Mouse (Mus musculus): ENCODE measurements at regions not wholly inside any gene's neighbourhood (a gene's known extent, or its start where the extent isn't known, plus 50 kb on each side); places are given as distances from the start of the nearest gene placed in this dataset.

GRCm38 (mm10) chr15:25497743-25498142, 84.2 kb upstream of the Basp1 start:
- Histone ChIP-seq H3K36me3 (no peaks in the 10 kb centered on the region), H3K9ac (no peak overlapping the region), H3K27ac (no peak overlapping the region), H3K9me3 (no peaks in the 10 kb centered on the region), H3K27me3 (replicated peaks) (no peaks in the 10 kb centered on the region), H3K4me2 (replicated peaks) (no peak overlapping the region), H3K4me1 (replicated peaks) (no peaks in the 10 kb centered on the region), H3K4me3 (replicated peaks) (no peak overlapping the region)
- 67% methylated on average over 1 of the region's 1 CpGs for WGBS
- no peak for ATAC-seq

- Histone ChIP-seq H3K36me3 (no peaks in the 10 kb centered on the region), H3K4me3 (replicated peaks) (no peak overlapping the region), H3K4me1 (replicated peaks) (no peaks in the 10 kb centered on the region), H3K9ac (no peak overlapping the region), H3K9me3 (no peaks in the 10 kb centered on the region), H3K27me3 (replicated peaks) (no peaks in the 10 kb centered on the region), H3K27ac (no peak overlapping the region), H3K4me2 (replicated peaks) (no peak overlapping the region)
- WGBS, result 65% methylated on average over 2 of the region's 2 CpGs
- ATAC-seq, result no peak
Observed at GRCm38 (mm10) chr15:25498422-25498821, 84.9 kb upstream of the Basp1 start.

GRCm38 (mm10) chr15:25502513-25502912, 88.9 kb upstream of the Basp1 start:
- ATAC-seq, result no peak
- H3K4me3 ChIP-seq (replicated peaks), result no peak overlapping the region
- H3K27ac ChIP-seq, result no peak overlapping the region
- H3K9me3 ChIP-seq, result no peaks in the 10 kb centered on the region
- no peaks in the 10 kb centered on the region for H3K4me1 ChIP-seq (replicated peaks)
- no peaks in the 10 kb centered on the region for H3K27me3 ChIP-seq (replicated peaks)
- H3K36me3 ChIP-seq, result no peaks in the 10 kb centered on the region
- no peak overlapping the region for H3K9ac ChIP-seq
- no peak overlapping the region for H3K4me2 ChIP-seq (replicated peaks)
- WGBS, result 89% methylated on average over 5 of the region's 5 CpGs

GRCm38 (mm10) chr15:25503104-25503503, 89.5 kb upstream of the Basp1 start:
- no peaks in the 10 kb centered on the region for H3K27me3 ChIP-seq (replicated peaks)
- no peak overlapping the region for H3K27ac ChIP-seq
- WGBS, result 45% methylated on average over 6 of the region's 6 CpGs
- ATAC-seq, result no peak
- no peaks in the 10 kb centered on the region for H3K9me3 ChIP-seq
- H3K4me3 ChIP-seq (replicated peaks), result no peak overlapping the region
- no peak overlapping the region for H3K4me2 ChIP-seq (replicated peaks)
- no peaks in the 10 kb centered on the region for H3K36me3 ChIP-seq
- H3K4me1 ChIP-seq (replicated peaks), result no peaks in the 10 kb centered on the region
- H3K9ac ChIP-seq, result no peak overlapping the region

- Histone ChIP-seq H3K9me3 (no peaks in the 10 kb centered on the region), H3K27ac (no peak overlapping the region), H3K27me3 (replicated peaks) (no peaks in the 10 kb centered on the region), H3K4me3 (replicated peaks) (no peak overlapping the region), H3K4me1 (replicated peaks) (0 out of 2 replicates have a peak, but pooled peaks cover 3% of the 10 kb centered on the region), H3K4me2 (replicated peaks) (no peak overlapping the region), H3K36me3 (no peaks in the 10 kb centered on the region), H3K9ac (no peak overlapping the region)
- no peak for ATAC-seq
- 34% methylated on average over 7 of the region's 7 CpGs for WGBS
Observed at GRCm38 (mm10) chr15:25509139-25509538, 95.6 kb upstream of the Basp1 start.

GRCm38 (mm10) chr15:25509584-25509983, 96.0 kb upstream of the Basp1 start:
- no peaks in the 10 kb centered on the region for H3K9me3 ChIP-seq
- 0 out of 2 replicates have a peak, but pooled peaks cover 3% of the 10 kb centered on the region for H3K4me1 ChIP-seq (replicated peaks)
- no peak overlapping the region for H3K9ac ChIP-seq
- H3K27me3 ChIP-seq (replicated peaks), result no peaks in the 10 kb centered on the region
- no peak overlapping the region for H3K4me2 ChIP-seq (replicated peaks)
- no peaks in the 10 kb centered on the region for H3K36me3 ChIP-seq
- WGBS, result 66% methylated on average over 8 of the region's 8 CpGs
- no peak for ATAC-seq
- no peak overlapping the region for H3K4me3 ChIP-seq (replicated peaks)
- no peak overlapping the region for H3K27ac ChIP-seq

GRCm38 (mm10) chr15:25510060-25510492, 96.5 kb upstream of the Basp1 start:
- no peaks in the 10 kb centered on the region for H3K27me3 ChIP-seq (replicated peaks)
- WGBS, result 20% methylated on average over 8 of the region's 8 CpGs
- no peaks in the 10 kb centered on the region for H3K36me3 ChIP-seq
- H3K9me3 ChIP-seq, result no peaks in the 10 kb centered on the region
- 0 out of 2 replicates have a peak, but pooled peaks cover 3% of the 10 kb centered on the region for H3K4me1 ChIP-seq (replicated peaks)
- ATAC-seq, result no peak
- no peak overlapping the region for H3K4me3 ChIP-seq (replicated peaks)
- H3K4me2 ChIP-seq (replicated peaks), result no peak overlapping the region
- H3K27ac ChIP-seq, result no peak overlapping the region
- H3K9ac ChIP-seq, result no peak overlapping the region

GRCm38 (mm10) chr15:25518025-25518928, 104.0 kb upstream of the Myo10 start:
- 72% methylated on average over 15 of the region's 15 CpGs for WGBS
- Histone ChIP-seq H3K27ac (no peak overlapping the region), H3K4me3 (replicated peaks) (no peak overlapping the region), H3K4me2 (replicated peaks) (no peak overlapping the region), H3K9ac (no peak overlapping the region), H3K4me1 (replicated peaks) (no peaks in the 10 kb centered on the region), H3K9me3 (no peaks in the 10 kb centered on the region), H3K36me3 (no peaks in the 10 kb centered on the region), H3K27me3 (replicated peaks) (no peaks in the 10 kb centered on the region)
- ATAC-seq, result no peak

GRCm38 (mm10) chr15:25524189-25524588, 98.1 kb upstream of the Myo10 start:
- Histone ChIP-seq H3K4me3 (replicated peaks) (no peak overlapping the region), H3K27ac (no peak overlapping the region), H3K27me3 (replicated peaks) (no peaks in the 10 kb centered on the region), H3K9ac (no peak overlapping the region), H3K36me3 (no peaks in the 10 kb centered on the region), H3K4me2 (replicated peaks) (no peak overlapping the region), H3K4me1 (replicated peaks) (no peaks in the 10 kb centered on the region), H3K9me3 (no peaks in the 10 kb centered on the region)
- ATAC-seq, result no peak
- WGBS, result 87% methylated on average over 4 of the region's 4 CpGs

- Histone ChIP-seq H3K27ac (no peak overlapping the region), H3K4me2 (replicated peaks) (no peak overlapping the region), H3K36me3 (no peaks in the 10 kb centered on the region), H3K4me3 (replicated peaks) (no peak overlapping the region), H3K4me1 (replicated peaks) (no peaks in the 10 kb centered on the region), H3K27me3 (replicated peaks) (no peaks in the 10 kb centered on the region), H3K9me3 (no peaks in the 10 kb centered on the region), H3K9ac (no peak overlapping the region)
- 73% methylated on average over 7 of the region's 7 CpGs for WGBS
- ATAC-seq, result no peak
Observed at GRCm38 (mm10) chr15:25525337-25525736, 97.0 kb upstream of the Myo10 start.

- 71% methylated on average over 22 of the region's 22 CpGs for WGBS
- no peaks in the 10 kb centered on the region for H3K4me1 ChIP-seq (replicated peaks)
- no peak overlapping the region for H3K4me3 ChIP-seq (replicated peaks)
- H3K36me3 ChIP-seq, result no peaks in the 10 kb centered on the region
- no peaks in the 10 kb centered on the region for H3K9me3 ChIP-seq
- no peak for ATAC-seq
- no peak overlapping the region for H3K9ac ChIP-seq
- no peak overlapping the region for H3K27ac ChIP-seq
- no peak overlapping the region for H3K4me2 ChIP-seq (replicated peaks)
- no peaks in the 10 kb centered on the region for H3K27me3 ChIP-seq (replicated peaks)
Observed at GRCm38 (mm10) chr15:25536451-25537334, 85.6 kb upstream of the Myo10 start.

GRCm38 (mm10) chr15:25539344-25540176, 82.8 kb upstream of the Myo10 start:
- Histone ChIP-seq H3K4me1 (replicated peaks) (no peaks in the 10 kb centered on the region), H3K4me2 (replicated peaks) (no peak overlapping the region), H3K9ac (no peak overlapping the region), H3K27ac (no peak overlapping the region), H3K9me3 (no peaks in the 10 kb centered on the region), H3K36me3 (no peaks in the 10 kb centered on the region), H3K27me3 (replicated peaks) (no peaks in the 10 kb centered on the region), H3K4me3 (replicated peaks) (no peak overlapping the region)
- WGBS, result 61% methylated on average over 20 of the region's 20 CpGs
- no peak for ATAC-seq

All from intestine, embryonic 15.5 days (tissue).